Mouse (Mus musculus): ENCODE measurements around the gene Rimklb.

DNA sequence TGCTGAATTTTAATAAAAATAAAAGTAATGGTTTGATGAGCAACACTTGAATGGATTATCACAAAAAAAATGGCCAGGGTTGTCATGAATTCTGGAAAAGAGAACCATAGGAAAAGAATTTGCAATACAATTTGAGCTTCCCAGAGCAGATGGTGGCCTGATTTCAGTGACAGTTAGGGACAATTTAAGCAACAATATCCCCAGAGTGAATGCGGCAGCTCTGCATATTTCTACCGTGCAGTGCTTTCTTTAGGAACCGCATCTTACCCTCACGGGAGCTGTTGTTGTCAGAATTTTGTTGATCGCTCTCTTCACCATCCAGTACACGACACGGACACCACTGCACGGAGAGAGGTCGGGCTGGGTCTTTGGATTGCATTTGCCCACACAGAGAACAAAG lies 41.0 kb upstream of the Rimklb start:
- TF ChIP-seq CTCF (IDR thresholded peaks at IDR 0.05; ENCODE audit: control insufficient read depth, insufficient read depth, insufficient read length) (no peak), MAX (IDR thresholded peaks at IDR 0.05) (no peak)
